Mouse (Mus musculus): ENCODE data around the gene Tbc1d16.
"Not testable (repeated sequence)": the region's sequence is repeated elsewhere in the genome, so short reads cannot be mapped to it uniquely, and the experiment has no call there.

Tbc1d16 gene

GRCm38 (mm10) chr11:119228091-119228781 is at the start of gene Tbc1d16, which contains the start of gene Ccdc40:
Tbc1d16 (minus strand) TSS chr11:119228499.
Ccdc40 (plus strand) TSS chr11:119228572.
- peak; percentile 84 for DNase-seq (ENCODE audit: low spot score)

GRCm38 (mm10) chr11:119273186-119273930 is 45.1 kb upstream of the Tbc1d16 start:
- DNase-seq (ENCODE audit: low spot score), result no peak

- not testable (repeated sequence) for DNase-seq (ENCODE audit: low spot score)
These were observed 44.2 kb upstream of the Tbc1d16 start for GRCm38 (mm10) chr11:119272492-119272891.

DNA sequence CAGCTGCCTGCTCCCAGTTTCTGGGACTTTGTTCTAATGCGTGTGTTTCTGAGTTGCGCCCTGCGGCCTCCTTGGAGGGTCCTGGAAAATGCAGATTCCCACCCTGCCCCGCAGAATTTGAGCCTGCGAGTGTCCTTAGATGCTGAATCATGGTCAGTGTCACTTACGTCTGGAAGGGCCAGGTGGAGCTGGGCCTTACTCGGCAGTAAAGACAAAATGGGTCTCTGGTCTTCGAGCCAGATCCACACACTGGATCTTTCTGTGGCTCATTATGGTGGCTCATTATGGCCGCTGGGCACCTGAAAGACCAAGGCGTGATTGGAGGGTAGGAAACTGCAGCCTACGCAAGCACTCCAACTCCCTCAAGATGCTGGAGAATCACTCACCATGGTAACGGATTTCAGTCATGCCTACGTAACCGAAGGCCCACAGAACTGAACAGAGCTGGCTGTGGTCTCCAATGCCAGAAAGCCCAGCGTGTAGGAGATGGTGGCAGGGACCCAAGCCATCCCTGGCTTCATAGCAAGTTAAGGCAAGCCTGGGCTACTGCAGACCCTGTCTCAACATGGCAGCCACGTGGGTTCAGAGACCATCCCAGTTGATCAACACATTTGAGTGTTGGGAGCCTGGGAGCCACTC is 40.4 kb upstream of the Tbc1d16 start:
- no peak for DNase-seq (ENCODE audit: low spot score)

DNA sequence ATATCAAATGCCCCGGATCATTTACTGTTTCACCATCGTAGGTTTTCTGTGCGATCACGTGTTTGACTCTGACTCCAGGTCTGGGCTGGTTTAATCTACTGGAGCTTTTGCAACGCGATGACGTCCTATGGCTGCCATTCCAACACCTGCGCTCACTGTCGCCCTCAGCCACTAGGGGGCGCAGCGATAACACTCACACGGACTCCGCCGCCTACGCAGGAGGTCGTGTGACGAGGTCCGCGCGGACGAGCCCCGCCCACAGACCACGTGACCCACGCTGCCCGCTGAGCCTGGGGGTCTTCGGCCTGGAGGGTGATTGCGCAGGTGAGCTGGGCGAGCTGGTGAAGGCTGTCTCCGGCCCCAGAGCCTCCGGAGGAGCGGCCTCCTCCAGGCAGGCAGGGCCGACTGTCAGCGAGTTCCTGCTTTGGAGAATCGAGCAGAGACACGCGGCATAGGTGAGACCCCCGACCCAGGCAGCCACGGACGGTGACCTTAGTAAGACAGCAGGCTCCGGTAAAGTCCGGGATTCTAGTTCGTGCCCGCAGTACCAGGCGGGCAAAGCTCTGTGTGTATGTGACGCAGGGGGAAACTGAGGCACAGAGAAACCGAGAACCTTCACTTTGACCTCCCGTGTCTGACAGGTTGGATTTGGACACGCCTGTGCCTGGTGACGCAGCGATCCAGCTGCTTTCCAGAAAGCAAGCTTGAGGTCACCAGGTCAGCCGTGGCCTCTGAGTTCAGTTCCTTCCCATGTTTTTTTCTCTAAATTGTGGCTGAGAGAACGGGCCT is 39.7 kb upstream of the Tbc1d16 start, which contains the start of gene Gaa:
TSS of gene Gaa (plus strand) at position 120 of the 789 bp plus-strand sequence.
- DNase-seq (ENCODE audit: low spot score), result peak; percentile 99

GRCm38 (mm10) chr11:119267241-119267674 is 39.0 kb upstream of the Tbc1d16 start:
- DNase-seq (ENCODE audit: low spot score), result peak; percentile 77

- DNase-seq (ENCODE audit: low spot score), result no peak
These were observed 37.5 kb upstream of the Tbc1d16 start for GRCm38 (mm10) chr11:119265811-119266210.

DNA sequence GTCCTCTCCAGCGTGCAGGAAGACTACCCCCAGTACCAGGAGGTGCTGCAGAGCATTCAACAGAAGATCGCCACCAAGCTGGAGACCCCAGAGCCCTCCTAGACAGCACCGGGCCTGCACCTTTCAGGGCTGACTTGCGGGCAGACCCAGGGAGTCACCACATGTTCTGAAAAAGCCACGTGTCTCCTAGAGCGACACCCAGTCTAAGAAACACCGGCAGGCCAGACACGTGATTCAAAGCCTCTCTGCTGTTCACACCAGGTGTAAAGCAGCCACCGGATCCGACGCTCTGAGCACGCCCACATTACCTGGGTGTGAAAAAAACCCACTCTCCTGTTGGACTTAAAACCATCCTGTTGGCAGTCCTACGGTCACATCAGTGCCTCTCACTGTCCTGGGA is 36.1 kb upstream of the Tbc1d16 start:
- no peak for DNase-seq (ENCODE audit: low spot score)

DNA sequence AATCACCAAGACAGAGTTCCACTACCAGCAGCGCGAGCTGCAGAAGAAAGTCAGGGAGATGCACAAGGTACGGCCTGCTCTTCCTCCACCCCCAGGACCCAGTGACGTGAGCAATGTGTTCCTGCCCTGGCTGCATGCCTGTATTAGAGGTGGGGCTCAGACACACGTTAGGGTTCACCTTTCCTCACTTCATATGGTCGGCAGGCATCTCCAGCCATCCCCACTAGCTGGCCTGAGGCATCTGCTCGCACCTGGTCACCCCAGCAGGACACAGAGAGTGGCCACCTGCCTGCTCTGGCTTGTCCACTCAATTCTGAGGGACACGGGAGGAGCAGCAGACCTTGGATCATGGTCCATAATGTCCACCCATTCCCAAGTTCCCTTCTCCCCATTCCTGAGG is 31.7 kb upstream of the Tbc1d16 start:
- no peak for DNase-seq (ENCODE audit: low spot score)

GRCm38 (mm10) chr11:119258572-119259322 is 30.4 kb upstream of the Tbc1d16 start:
- DNase-seq (ENCODE audit: low spot score), result peak; percentile 80

GRCm38 (mm10) chr11:119258216-119258571 is 29.9 kb upstream of the Tbc1d16 start:
- no peak for DNase-seq (ENCODE audit: low spot score)

- DNase-seq (ENCODE audit: low spot score), result not testable (repeated sequence)
These were observed 28.3 kb upstream of the Tbc1d16 start for GRCm38 (mm10) chr11:119256557-119256956.

DNA sequence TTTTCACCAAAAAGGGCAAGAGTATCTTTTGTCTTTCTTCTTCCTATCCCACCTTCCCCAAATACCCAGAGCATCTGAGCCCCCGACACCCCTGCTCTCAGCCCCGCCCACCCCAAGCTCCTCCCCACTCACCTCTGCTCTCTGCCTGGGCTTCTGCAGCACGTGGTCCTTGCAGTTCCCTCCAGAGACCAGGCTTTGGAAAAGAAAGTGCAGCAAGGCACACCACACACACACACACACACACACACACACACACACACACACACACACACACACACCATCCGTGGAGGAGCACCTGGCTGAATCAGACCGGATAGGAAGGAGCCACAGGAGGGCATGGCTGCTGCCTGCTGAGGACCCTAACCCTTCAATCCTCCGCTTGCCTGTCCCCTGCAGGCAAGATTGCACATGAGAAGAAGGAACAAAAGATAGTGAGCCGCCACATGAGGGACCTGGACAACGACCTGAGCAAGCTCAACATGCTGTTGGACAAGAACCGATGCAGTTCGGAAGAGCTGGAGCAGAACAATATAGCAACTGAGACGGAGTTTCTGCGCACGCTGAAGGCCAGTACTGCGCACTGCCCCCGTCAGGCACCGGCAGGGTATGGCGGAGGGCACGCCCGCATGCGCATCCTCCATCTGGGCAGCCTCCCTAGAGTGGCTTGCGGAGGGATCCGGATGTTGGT is 24.7 kb upstream of the Tbc1d16 start:
- DNase-seq (ENCODE audit: low spot score), result peak; percentile 74

DNA sequence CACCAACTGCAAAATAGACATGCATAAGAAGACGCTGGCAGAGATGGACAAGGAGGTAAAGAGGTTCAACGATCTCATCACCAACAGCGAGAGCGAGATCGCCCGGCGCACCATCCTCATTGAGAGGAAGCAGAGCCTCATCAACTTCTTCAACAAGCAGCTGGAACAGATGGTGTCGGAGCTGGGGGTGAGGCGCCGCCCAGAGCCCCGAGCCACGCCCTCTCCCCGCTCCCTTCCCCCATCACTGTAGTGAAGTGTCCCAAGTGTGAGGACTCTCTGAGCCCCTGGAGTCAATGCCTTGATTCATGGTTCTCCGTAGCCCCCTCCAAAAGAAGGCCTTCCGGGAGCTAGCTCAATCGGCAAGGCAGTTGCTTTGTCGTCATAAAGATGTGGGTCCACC is 22.7 kb upstream of the Tbc1d16 start:
- DNase-seq (ENCODE audit: low spot score), result no peak

- peak; percentile 77 for DNase-seq (ENCODE audit: low spot score)
These were observed 20.7 kb upstream of the Tbc1d16 start for GRCm38 (mm10) chr11:119249011-119249410.

DNA sequence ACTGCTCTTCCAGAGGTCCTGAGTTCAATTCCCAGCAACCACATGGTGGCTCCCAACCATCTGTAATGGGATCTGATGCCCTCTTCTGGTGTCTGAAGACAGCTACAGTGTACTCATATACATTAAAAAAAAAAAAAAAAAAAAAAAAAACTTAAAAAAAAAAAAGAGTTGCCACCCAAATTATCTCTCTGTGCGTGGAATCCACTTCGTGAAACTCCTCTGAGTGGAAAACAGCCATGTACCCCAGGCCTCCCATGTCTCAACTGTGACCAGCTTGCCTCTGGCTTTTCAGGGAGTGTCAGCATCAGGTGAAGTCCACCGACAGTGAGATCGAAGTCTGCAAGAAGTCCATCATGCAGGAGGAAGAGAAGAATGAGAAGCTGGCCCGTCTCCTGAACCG is 17.2 kb upstream of the Tbc1d16 start:
- DNase-seq (ENCODE audit: low spot score), result not testable (repeated sequence)

GRCm38 (mm10) chr11:119239480-119239879 is 11.2 kb upstream of the Tbc1d16 start:
- no peak for DNase-seq (ENCODE audit: low spot score)

DNA sequence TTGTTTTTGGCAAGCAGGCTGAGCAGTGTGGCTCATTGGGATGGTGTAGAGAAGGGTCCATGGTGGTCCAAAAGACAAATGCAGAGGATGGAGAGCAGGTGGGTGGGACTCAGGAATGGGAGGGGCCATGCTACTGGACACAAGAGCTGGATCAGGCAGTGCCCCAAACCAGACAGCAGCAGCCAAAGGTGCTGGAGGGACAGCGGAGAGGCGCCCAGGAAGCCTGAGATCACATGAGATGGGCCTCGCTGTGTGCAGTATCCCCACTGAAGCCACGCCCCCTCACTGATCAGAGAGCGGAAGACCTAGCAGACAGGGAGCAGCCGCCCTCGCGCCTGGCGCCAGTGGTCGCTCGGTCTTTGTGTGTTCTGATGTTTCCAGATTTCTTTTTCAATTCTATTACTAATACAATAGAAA is 10.0 kb upstream of the Tbc1d16 start:
- peak; percentile 75 for DNase-seq (ENCODE audit: low spot score)

DNA sequence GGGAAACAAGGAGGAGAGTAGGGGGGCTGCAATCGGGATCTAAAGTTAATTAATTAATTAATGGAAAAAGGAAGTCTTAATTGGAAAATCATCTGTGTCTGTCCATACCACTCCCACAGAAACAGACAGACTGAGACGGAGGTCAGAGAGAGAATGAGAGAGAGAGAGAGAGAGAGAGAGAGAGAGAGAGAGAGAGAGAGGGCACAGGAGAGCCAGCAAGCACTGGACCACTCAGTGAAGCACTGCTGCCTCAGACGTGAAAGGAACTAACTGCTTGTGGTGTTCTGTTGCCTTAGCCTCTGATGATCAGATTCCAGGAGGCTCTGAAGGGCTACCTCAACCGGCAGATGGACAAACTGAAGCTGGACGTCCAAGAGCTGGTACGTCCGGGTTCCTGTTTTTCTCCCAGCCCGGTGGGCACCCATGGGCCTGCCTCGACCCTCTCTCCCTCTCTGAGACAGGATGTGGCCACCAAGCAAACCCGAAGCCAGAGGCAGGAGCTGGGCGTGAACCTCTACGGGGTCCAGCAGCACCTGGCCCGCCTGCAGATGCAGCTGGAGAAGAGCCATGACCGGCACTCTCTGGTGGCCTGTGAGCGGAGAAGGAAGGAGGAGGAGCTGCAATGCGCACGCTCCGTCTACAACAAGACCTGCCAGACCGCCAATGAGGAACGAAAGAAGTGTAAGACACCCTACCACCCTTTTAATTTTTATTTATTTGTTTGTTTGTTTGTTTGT is 9.4 kb upstream of the Tbc1d16 start:
- DNase-seq (ENCODE audit: low spot score), result peak; percentile 52

- DNase-seq (ENCODE audit: low spot score), result no peak
These were observed 8.7 kb upstream of the Tbc1d16 start for GRCm38 (mm10) chr11:119237007-119237406.
